Mouse (Mus musculus): ENCODE data around the gene Ccnh. TPM values are rescaled to one million over a fixed set of nuclear protein-coding genes. Genes with fewer than 3 reads are reported as not detected.

The Ccnh gene
- polyA plus RNA-seq, 1 experiment from 2014 or later = 76.4 TPM

DNA sequence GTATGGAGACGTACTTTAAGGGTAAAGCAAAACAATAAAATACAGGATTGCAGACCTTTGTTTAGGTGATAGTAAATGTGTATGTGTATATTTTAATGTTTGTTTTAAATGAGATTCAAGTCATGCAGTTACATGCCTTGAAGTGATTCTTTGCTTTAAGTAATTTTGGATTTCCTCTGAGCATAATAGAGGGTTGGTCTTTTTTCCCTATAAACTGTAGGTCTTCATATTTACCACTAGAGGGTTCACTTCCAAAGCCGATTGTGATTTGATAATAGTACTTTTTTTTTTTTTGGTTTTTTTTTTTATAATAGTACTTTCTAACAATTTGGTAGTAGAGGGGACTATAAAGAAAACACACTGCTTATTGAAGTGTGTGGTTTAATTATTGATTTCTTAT lies 18.3 kb downstream of the Ccnh start:
- WGBS = 66% methylated on average over 2 of the region's 2 CpGs
- H3K36me3 ChIP-seq (ENCODE audit: control insufficient read depth, insufficient read depth, low read length) = peaks cover 46% of the 10 kb centered on the region

DNA sequence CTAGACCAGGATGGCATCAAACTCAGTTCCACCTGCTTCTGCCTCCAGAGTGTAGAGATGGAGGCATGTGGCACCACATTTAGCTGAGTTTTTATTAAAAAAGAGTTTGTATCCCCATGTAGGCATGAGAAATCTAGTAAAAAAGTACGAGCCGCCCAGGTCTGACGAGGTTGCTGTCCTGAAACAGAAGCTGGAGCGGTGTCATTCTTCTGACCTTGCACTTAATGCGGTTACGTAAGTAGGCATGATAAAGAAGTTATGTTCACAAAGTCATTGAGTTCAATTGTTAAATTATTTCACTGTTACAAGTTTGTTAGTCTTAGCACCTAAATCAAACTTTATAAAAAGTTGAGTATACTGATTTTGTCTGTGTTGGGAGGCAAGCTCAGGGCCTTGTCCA lies 19.4 kb downstream of the Ccnh start:
- no peaks in the 10 kb centered on the region for H3K4me1 ChIP-seq (ENCODE audit: control insufficient read depth, insufficient read depth, low read length)
- no peak for DNase-seq (ENCODE audit: low spot score)
- whole genome bisulfite sequencing = 95% methylated on average over 6 of the region's 6 CpGs
- H3K9me3 ChIP-seq (ENCODE audit: control insufficient read depth, low read length) = no peaks in the 10 kb centered on the region
- H3K27ac ChIP-seq (replicated peaks; ENCODE audit: low read depth, low read length) = no peak overlapping the region
- H3K9ac ChIP-seq (ENCODE audit: low read depth, low read length) = no peak overlapping the region
- peaks cover 50% of the 10 kb centered on the region for H3K36me3 ChIP-seq (ENCODE audit: control insufficient read depth, insufficient read depth, low read length)
- H3K27me3 ChIP-seq (replicated peaks; ENCODE audit: control insufficient read depth, insufficient read depth, low read length) = no peaks in the 10 kb centered on the region
- no peak overlapping the region for H3K4me2 ChIP-seq (ENCODE audit: low read depth, low read length)
- ATAC-seq (ENCODE audit: low read depth) = no peak
- H3K4me3 ChIP-seq (ENCODE audit: low read depth, low read length) = no peak overlapping the region

More for the DNA sequence above, 18.3 kb downstream of the Ccnh start:
- Histone ChIP-seq H3K27ac (replicated peaks; ENCODE audit: low read depth, low read length) (no peak overlapping the region), H3K4me3 (ENCODE audit: low read depth, low read length) (no peak overlapping the region), H3K9me3 (ENCODE audit: control insufficient read depth, low read length) (no peaks in the 10 kb centered on the region), H3K27me3 (replicated peaks; ENCODE audit: control insufficient read depth, insufficient read depth, low read length) (no peaks in the 10 kb centered on the region), H3K9ac (ENCODE audit: low read depth, low read length) (no peak overlapping the region), H3K4me1 (ENCODE audit: control insufficient read depth, insufficient read depth, low read length) (no peaks in the 10 kb centered on the region), H3K4me2 (ENCODE audit: low read depth, low read length) (no peak overlapping the region)
- no peak for DNase-seq (ENCODE audit: low spot score)
- ATAC-seq (ENCODE audit: low read depth) = no peak

DNA sequence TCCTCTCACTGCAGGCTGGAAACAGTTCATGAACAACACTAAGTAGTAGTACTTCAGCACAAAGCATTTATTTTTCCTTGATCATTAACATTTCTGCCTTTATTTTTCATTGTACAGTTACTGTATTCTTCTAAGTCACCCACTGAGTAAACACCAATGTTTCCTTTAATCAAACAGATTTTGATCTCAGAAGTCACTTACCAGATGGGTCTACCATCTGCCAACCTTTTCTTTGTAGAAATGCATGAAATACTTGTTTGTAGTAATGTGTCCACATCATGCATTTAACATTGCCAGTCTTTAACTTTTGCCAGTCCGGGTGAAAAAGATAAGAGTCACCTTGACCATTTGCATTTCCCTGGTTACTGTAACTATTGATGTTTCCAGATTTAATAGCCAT lies 21.1 kb downstream of the Ccnh start:
- 89% methylated on average over 1 of the region's 1 CpGs for WGBS
- H3K4me3 ChIP-seq (ENCODE audit: low read depth, low read length) = no peak overlapping the region
- H3K9me3 ChIP-seq (ENCODE audit: control insufficient read depth, low read length) = no peaks in the 10 kb centered on the region
- no peak overlapping the region for H3K9ac ChIP-seq (ENCODE audit: low read depth, low read length)
- peaks cover 47% of the 10 kb centered on the region for H3K36me3 ChIP-seq (ENCODE audit: control insufficient read depth, insufficient read depth, low read length)
- H3K4me1 ChIP-seq (ENCODE audit: control insufficient read depth, insufficient read depth, low read length) = no peaks in the 10 kb centered on the region
- DNase-seq (ENCODE audit: low spot score) = no peak
- H3K27me3 ChIP-seq (replicated peaks; ENCODE audit: control insufficient read depth, insufficient read depth, low read length) = no peaks in the 10 kb centered on the region
- H3K27ac ChIP-seq (replicated peaks; ENCODE audit: low read depth, low read length) = no peak overlapping the region
- H3K4me2 ChIP-seq (ENCODE audit: low read depth, low read length) = no peak overlapping the region
- ATAC-seq (ENCODE audit: low read depth) = no peak

DNA sequence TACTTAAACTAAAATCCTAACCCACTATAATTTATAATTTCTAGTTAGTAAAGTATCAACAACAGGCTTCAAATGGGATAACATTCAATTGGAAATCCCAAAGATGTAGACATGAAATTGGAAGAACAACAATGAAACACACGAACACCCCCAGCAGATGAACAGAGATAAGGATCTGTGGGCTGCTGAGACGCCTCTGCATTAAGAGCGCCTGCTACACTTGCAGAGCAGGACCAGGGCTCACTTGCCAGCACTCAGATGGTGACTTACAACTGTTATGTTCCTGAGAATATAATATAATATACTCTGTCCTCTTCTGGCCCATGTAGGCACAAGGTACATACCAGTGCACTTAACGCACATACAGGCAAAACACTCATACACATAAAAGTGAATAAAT lies 29.4 kb downstream of the Ccnh start:
- H3K27me3 ChIP-seq (replicated peaks; ENCODE audit: control insufficient read depth, insufficient read depth, low read length) = no peaks in the 10 kb centered on the region
- H3K4me2 ChIP-seq (ENCODE audit: low read depth, low read length) = no peak overlapping the region
- H3K4me3 ChIP-seq (ENCODE audit: low read depth, low read length) = no peak overlapping the region
- H3K9me3 ChIP-seq (ENCODE audit: control insufficient read depth, low read length) = no peaks in the 10 kb centered on the region
- 83% methylated on average over 4 of the region's 4 CpGs for WGBS
- no peaks in the 10 kb centered on the region for H3K4me1 ChIP-seq (ENCODE audit: control insufficient read depth, insufficient read depth, low read length)
- H3K27ac ChIP-seq (replicated peaks; ENCODE audit: low read depth, low read length) = no peak overlapping the region
- H3K9ac ChIP-seq (ENCODE audit: low read depth, low read length) = no peak overlapping the region
- ATAC-seq (ENCODE audit: low read depth) = no peak
- H3K36me3 ChIP-seq (ENCODE audit: control insufficient read depth, insufficient read depth, low read length) = peaks cover 49% of the 10 kb centered on the region
- DNase-seq (ENCODE audit: low spot score) = no peak

DNA sequence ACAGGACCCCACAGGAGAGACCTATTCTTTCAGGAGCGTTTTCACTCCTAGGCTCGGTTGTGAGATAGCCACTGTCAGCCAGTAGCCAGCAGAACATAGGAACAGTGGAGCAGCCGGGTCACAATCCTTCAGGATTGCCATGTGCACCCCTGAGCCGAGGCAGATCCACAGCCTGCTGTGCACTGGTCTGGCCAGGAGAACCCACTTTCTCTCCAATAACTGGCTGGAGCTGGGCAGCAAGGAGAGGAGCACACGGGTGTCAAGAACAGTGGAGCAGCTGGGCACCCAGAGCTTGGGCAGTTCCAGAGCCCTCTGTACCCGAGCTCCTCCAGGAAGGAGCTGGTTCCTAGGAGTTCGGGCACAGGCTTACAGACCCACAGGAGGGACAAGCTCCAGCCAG lies 49.6 kb downstream of the Ccnh start:
- H3K36me3 ChIP-seq (ENCODE audit: control insufficient read depth, insufficient read depth, low read length) = peaks cover 33% of the 10 kb centered on the region
- WGBS = 90% methylated on average over 7 of the region's 7 CpGs
- H3K27me3 ChIP-seq (replicated peaks; ENCODE audit: control insufficient read depth, insufficient read depth, low read length) = no peaks in the 10 kb centered on the region
- DNase-seq (ENCODE audit: low spot score) (no peak), ATAC-seq (ENCODE audit: low read depth) (no peak)
- no peak overlapping the region for H3K27ac ChIP-seq (replicated peaks; ENCODE audit: low read depth, low read length)
- H3K4me3 ChIP-seq (ENCODE audit: low read depth, low read length) = no peak overlapping the region
- H3K9ac ChIP-seq (ENCODE audit: low read depth, low read length) = no peak overlapping the region
- no peaks in the 10 kb centered on the region for H3K4me1 ChIP-seq (ENCODE audit: control insufficient read depth, insufficient read depth, low read length)
- H3K4me2 ChIP-seq (ENCODE audit: low read depth, low read length) = no peak overlapping the region
- H3K9me3 ChIP-seq (ENCODE audit: control insufficient read depth, low read length) = no peaks in the 10 kb centered on the region

Other genes starting within 250 kb of the Ccnh start
- 57.7 and 62.9 TPM in 2 replicates for gene Rasa1, start 99.7 kb downstream of the Ccnh start, polyA plus RNA-seq (2014; fragmentation: Nextera tagmentation; extraction: Ambion mirVana)